Mouse (Mus musculus) central nervous system, embryonic 14 days (tissue): ENCODE measurements around the gene Lgals7. TPM values are rescaled to one million over a fixed set of nuclear protein-coding genes. Genes with fewer than 3 reads are reported as not detected.

Experiments
- polyA plus RNA-seq: library from polyadenylated mRNA; depleted of rRNA; stranded (reverse); fragments of >200 nt; gene quantifications from 2 replicates; pipeline ENCODE4 v1.2.3, GENCODE M21; 2012; rRNA removed

The Lgals7 gene
- 16.7 and 30.1 TPM in 2 replicates for polyA plus RNA-seq

DNA sequence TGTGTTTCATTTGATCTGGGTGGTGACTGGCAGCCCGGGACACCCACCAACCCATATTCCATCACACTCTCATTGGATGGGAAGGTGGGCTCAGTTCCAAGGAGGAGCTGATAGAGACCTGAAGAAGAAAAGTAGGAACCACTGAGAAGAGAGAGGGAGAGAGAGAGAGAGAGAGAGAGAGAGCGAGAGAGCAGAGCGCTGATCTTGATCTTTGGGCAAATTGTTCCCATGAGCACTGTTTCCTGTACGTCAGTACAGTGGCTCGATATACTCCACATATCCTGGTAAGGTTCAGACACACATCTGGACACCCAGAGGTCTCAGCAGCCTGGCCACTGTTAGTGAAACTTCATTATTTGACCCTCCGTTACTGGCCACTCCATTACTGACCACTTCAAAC, at the start of gene Lgals7:
Gene Lgals7 (plus strand): TSS at position 314 of the 400 bp plus-strand sequence.

DNA sequence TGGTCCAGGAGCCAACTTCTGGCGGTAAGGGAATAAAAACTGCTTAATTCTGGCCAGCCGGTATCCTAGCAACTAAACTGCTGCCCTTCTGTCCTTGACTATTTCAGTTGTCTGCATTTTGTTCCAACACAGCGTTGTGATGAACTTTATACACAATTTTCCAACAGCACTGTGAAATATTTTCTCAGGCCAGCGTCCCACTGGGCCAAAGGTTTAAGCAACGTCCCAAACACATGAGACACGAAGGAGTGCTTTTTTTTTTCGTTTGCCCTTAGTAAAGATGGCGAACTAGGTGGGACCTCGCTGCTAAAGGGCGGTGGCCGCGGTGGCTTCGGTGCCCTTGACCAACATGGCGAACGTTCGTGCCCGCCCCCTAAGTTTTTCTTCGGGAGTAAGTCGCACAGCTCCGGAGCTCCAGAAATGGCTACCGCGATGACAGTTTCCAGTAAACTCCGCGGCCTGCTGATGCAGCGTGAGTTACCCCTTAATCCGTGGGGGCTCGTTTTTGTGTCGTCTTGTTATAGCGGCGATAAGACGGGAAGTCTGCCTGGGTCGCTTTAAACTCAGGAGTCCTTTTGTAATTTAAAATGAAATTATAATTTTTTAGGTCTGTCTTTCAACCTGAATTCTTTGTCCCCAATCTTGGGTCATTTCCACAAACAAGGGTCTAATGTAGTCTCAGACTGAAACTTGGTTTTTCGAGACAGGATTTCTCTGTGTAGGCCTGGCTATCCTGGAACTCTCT, 38.5 kb upstream of the Lgals7 start, which contains the start of gene Ech1:
Gene Ech1 (plus strand): TSS at position 277 of the 745 bp plus-strand sequence.

DNA sequence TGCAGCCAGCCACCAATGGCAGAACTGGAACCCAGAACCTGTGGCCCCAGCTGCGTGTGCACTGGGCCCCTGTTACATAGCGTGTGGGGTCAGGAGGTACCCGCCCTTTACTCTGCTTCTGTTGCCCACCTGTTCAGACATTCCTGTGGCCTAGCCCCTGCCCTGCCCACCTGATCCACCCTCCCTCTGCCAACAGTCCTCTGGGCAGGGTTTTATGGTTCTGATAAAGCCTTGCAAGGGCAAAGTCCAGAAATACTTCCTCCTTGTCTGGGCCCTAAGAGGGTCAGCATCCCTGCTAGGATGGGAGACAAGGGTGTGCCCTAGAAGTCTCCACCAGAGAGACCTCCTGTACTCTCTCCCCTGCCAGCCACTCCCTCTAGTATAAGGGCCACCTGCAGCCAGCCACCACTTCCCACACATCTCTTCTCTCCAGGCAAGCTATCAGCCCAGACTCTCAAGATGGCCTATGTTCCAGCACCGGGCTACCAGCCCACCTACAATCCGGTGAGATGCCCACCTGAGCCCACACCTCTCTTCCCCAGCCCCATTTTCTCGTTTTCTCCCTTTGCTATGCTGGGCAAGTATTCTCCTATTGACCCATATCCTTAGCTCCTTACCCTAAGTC, 29.8 kb upstream of the Lgals7 start, which contains the start of gene Lgals4:
Gene Lgals4 (plus strand): TSS at position 132 of the 625 bp plus-strand sequence.

DNA sequence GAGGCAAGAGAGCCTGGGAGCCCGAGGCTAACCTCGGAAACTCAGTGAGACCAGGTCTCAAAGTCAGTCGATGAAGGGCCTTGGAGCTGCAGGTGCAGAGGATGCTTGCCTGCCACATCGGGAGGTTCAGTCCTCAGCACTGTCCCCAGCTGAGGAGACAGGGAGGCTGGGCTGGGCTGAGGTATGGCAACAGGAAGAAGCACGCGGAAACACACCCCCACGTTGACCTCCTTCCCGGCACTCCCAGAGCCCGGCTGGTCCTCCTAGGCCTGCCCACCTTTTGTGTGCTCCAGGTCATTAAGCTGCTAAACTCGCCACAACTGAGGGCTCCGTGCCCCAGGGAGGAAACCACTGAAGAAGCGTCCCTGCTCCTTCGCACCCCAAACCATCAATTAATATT, 17.5 kb downstream of the Lgals7 start, which contains the start of gene Capn12:
Gene Capn12 (plus strand): TSS at position 224 of the 400 bp plus-strand sequence.

Other genes with a start within 250 kb of the Lgals7 start
- gene Acp7, start 232.5 kb upstream of the Lgals7 start, polyA plus RNA-seq = 0.05 and 0.28 TPM in 2 replicates
- 15.2 and 21.5 TPM in 2 replicates for gene Fbxo27, start 171.0 kb upstream of the Lgals7 start, polyA plus RNA-seq
- gene Fbxo17, start 147.0 kb upstream of the Lgals7 start, polyA plus RNA-seq = 3.9 and 9.2 TPM in 2 replicates
- gene Mrps12, start 122.0 kb upstream of the Lgals7 start, polyA plus RNA-seq = 76.2 and 79.2 TPM in 2 replicates
- 24.8 and 27.0 TPM in 2 replicates for gene Sars2, start 121.9 kb upstream of the Lgals7 start, polyA plus RNA-seq
- gene Ccer2, start 107.7 kb upstream of the Lgals7 start, polyA plus RNA-seq = 0.38 and 1.3 TPM in 2 replicates
- 122 and 125 TPM in 2 replicates for gene Sirt2, start 97.1 kb upstream of the Lgals7 start, polyA plus RNA-seq
- 37.7 and 39.0 TPM in 2 replicates for gene Nfkbib, start 96.3 kb upstream of the Lgals7 start, polyA plus RNA-seq
- 1.2 and 1.6 TPM in 2 replicates for gene Rinl, start 74.9 kb upstream of the Lgals7 start, polyA plus RNA-seq
- 479 and 480 TPM in 2 replicates for gene Hnrnpl, start 55.3 kb upstream of the Lgals7 start, polyA plus RNA-seq
- 74.0 and 89.9 TPM in 2 replicates for gene Ech1, start 38.6 kb upstream of the Lgals7 start, polyA plus RNA-seq
- 7.4 and 9.6 TPM in 2 replicates for gene Lgals4, start 30.0 kb upstream of the Lgals7 start, polyA plus RNA-seq
- gene Capn12, start 17.6 kb downstream of the Lgals7 start, polyA plus RNA-seq = 0.06 and 0.08 TPM in 2 replicates
- gene Actn4, start 98.5 kb downstream of the Lgals7 start, polyA plus RNA-seq = 159 and 181 TPM in 2 replicates
- gene Eif3k, start 118.0 kb downstream of the Lgals7 start, polyA plus RNA-seq = 433 and 449 TPM in 2 replicates
- 7.6 and 9.0 TPM in 2 replicates for gene Map4k1, start 118.2 kb downstream of the Lgals7 start, polyA plus RNA-seq